Mouse (Mus musculus) thymus, adult 2 months (tissue): ENCODE results near the gene Sertad2.

ENCODE experiments used
- CTCF ChIP-seq: fragments of 200-500 bp; IDR thresholded peaks from 2 replicates; pipeline ENCODE4 v1.5.1; 2012; ENCODE audit warnings: mild to moderate bottlenecking, control low read depth, low read length, moderate library complexity, borderline replicate concordance; ENCODE audit not compliant: control insufficient read depth, poor library complexity, insufficient read depth; ENCODE audit errors: extremely low read depth
- POLR2A ChIP-seq: fragments of 200-500 bp; IDR thresholded peaks from 2 replicates; pipeline ENCODE4 v1.6.1; 2012; ENCODE audit warnings: mild to moderate bottlenecking, low read length, control low read depth, moderate library complexity; ENCODE audit not compliant: control insufficient read depth, poor library complexity, insufficient read depth; ENCODE audit errors: extremely low read depth

- TF ChIP-seq CTCF (no peak), POLR2A (no peak)
Observed at GRCm38 (mm10) chr11:20538496-20538895, 4.6 kb upstream of the Sertad2 start.
